Mouse (Mus musculus) left cerebral cortex, postnatal 14 days (tissue): ENCODE results near the gene Gng8. TPM values are rescaled to one million over a fixed set of nuclear protein-coding genes. Genes with fewer than 3 reads are reported as not detected.

Experiments used
- DNase-seq, 2 experiments: peaks; one replicate each; pipeline ENCODE4 v3.0.0; 2021 to 2022; ENCODE audit warnings: low spot score in 2 of 2, mixed read lengths in 1 of 2
- intact Hi-C: fragments of 180-260 bp; cut with DNase I; formaldehyde crosslinking; loops from one replicate; pipeline ENCODE4 v1.15.1; 2025
- total RNA-seq, 2 experiments: library from RNA; stranded (reverse); gene quantifications; 2 replicates each; pipeline ENCODE4 v1.2.3; 2021

Gene Gng8
- total RNA-seq, 2 experiments from 2014 or later, result 1.2 to 1.5 TPM

GRCm38 (mm10) chr7:16874756-16875309 lies 16.8 kb upstream of the Gng8 start:
- intact Hi-C loops, result loop anchor here (2.0 kb wide), 1 partner anchor 16 kb away; the partner anchor contains the start of gene Gng8

GRCm38 (mm10) chr7:16875310-16875325 lies 16.5 kb upstream of the Gng8 start, which contains the start of gene Dact3:
Dact3 (plus strand) TSS chr7:16875317.
- intact Hi-C loops, result loop anchor here (2.0 kb wide), 1 partner anchor 16 kb away; the partner anchor contains the start of gene Gng8
- DNase-seq, result no peak

More at GRCm38 (mm10) chr7:16874756-16875309, 16.8 kb upstream of the Gng8 start:
- peak; percentile 100 for DNase-seq

GRCm38 (mm10) chr7:16875326-16875725 lies 16.3 kb upstream of the Gng8 start:
- no peak for DNase-seq
- intact Hi-C loops, result loop anchor here (2.0 kb wide), 1 partner anchor 15 kb away; the partner anchor contains the start of gene Gng8

GRCm38 (mm10) chr7:16876006-16876405 lies 15.6 kb upstream of the Gng8 start:
- DNase-seq, result no peak
- intact Hi-C loops, result loop anchor here (2.0 kb wide), 1 partner anchor 47 kb away; no protein-coding TSS in a partner anchor

GRCm38 (mm10) chr7:16876608-16877007 lies 15.0 kb upstream of the Gng8 start:
- intact Hi-C loops, result loop anchor here (2.0 kb wide), 1 partner anchor 46 kb away; no protein-coding TSS in a partner anchor
- DNase-seq, result no peak

- no peak for DNase-seq
- intact Hi-C loops, result loop anchor here (2.0 kb wide), 1 partner anchor 45 kb away; no protein-coding TSS in a partner anchor
These were observed 13.9 kb upstream of the Gng8 start for GRCm38 (mm10) chr7:16877717-16878116.

- intact Hi-C loops, result no loop called here
- no peak for DNase-seq
These were observed 11.6 kb upstream of the Gng8 start for GRCm38 (mm10) chr7:16879796-16880547.

GRCm38 (mm10) chr7:16880615-16881014 lies 11.0 kb upstream of the Gng8 start:
- no peak for DNase-seq
- intact Hi-C loops, result no loop called here

- DNase-seq, result no peak
- intact Hi-C loops, result no loop called here
These were observed 8.4 kb upstream of the Gng8 start for GRCm38 (mm10) chr7:16883162-16883561.

- intact Hi-C loops, result no loop called here
- no peak for DNase-seq
These were observed 7.3 kb upstream of the Gng8 start for GRCm38 (mm10) chr7:16884334-16884733.

GRCm38 (mm10) chr7:16885271-16885776 lies 6.3 kb upstream of the Gng8 start:
- intact Hi-C loops, result no loop called here
- no peak for DNase-seq

GRCm38 (mm10) chr7:16885905-16886304 lies 5.7 kb upstream of the Gng8 start:
- no peak for DNase-seq
- intact Hi-C loops, result no loop called here

- intact Hi-C loops, result loop anchor here (2.0 kb wide), 1 partner anchor 16 kb away; the partner anchor contains the start of gene Dact3
- DNase-seq, result no peak
These were observed 1.1 kb upstream of the Gng8 start for GRCm38 (mm10) chr7:16890536-16890935.

GRCm38 (mm10) chr7:16890944-16891343 lies 642 bp upstream of the Gng8 start:
- DNase-seq, result no peak
- intact Hi-C loops, result loop anchor here (2.0 kb wide), 1 partner anchor 16 kb away; the partner anchor contains the start of gene Dact3

GRCm38 (mm10) chr7:16892352-16892730 lies 755 bp downstream of the Gng8 start:
- no peak for DNase-seq
- intact Hi-C loops, result no loop called here

GRCm38 (mm10) chr7:16893612-16894011 lies 2.0 kb downstream of the Gng8 start:
- no peak for DNase-seq
- intact Hi-C loops, result loop anchor here (2.0 kb wide), 1 partner anchor 21 kb away; no protein-coding TSS in a partner anchor

- intact Hi-C loops, result loop anchor here (2.0 kb wide), 1 partner anchor 21 kb away; no protein-coding TSS in a partner anchor
These were observed 2.7 kb downstream of the Gng8 start for GRCm38 (mm10) chr7:16894279-16894678.

GRCm38 (mm10) chr7:16895000-16895399 lies 3.4 kb downstream of the Gng8 start:
- peak in 1 of 2 experiments; percentile 74 for DNase-seq
- intact Hi-C loops, result loop anchor here (2.0 kb wide), 1 partner anchor 20 kb away; no protein-coding TSS in a partner anchor

More at GRCm38 (mm10) chr7:16894279-16894678, 2.7 kb downstream of the Gng8 start:
- no peak for DNase-seq

- intact Hi-C loops, result loop anchor here (2.0 kb wide), 1 partner anchor 19 kb away; no protein-coding TSS in a partner anchor
- DNase-seq, result no peak
These were observed 3.9 kb downstream of the Gng8 start for GRCm38 (mm10) chr7:16895511-16895910.

- no peak for DNase-seq
- intact Hi-C loops, result no loop called here
These were observed 8.9 kb downstream of the Gng8 start for GRCm38 (mm10) chr7:16900526-16900925.
